Mouse (Mus musculus): ENCODE data around the gene Nyap1.

Nyap1 gene

DNA sequence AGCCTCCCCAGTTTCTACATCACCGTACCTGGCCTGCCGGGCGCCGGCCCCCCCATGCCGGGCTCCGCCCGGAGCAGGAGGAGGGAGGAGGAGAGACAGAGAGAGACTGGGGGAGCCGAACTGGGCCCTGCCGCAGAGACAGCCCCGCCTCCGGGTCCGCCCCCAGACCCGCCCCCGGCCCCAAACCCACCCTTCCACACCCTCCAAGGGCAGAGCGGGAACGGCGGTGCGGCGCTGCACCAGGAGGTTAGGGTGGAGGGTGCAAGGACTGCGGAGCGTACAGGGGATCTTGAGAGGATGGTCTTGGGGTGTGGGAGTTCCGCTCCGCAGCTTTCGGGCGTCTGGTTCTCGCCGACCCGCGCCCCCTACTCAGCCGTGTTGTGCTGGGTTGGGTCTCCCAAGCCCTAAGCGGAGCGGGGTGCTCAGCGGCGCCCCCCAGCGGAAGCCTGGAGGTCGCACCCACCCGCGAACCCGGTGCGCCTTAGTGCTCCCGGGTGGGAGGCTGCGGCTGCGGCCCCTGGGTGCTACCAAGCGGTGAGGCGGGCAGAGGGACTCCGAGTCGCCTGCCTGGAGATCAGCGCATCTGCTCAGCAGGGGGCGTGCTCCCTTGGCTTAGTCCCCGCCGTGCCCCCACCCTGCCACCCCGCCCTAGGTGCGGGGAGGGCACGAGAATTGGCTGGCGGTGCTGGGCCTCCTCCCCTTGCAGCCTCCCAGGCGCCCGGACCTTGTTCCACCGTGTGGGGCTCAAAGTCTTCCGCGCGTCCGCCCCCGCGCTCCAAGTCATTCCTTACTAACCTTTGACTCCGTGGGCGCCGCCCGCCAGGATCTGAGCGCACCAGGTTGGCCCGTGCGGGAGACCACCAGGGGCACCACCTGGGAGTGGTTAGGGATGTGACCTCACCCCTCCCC, at the start of gene Nyap1:
Gene Nyap1, minus strand, starts transcription at position 585 of the 909 bp plus-strand sequence.
- DNase-seq (ENCODE audit: low spot score in 2 of 2) = peak; percentile 93 to 96

DNA sequence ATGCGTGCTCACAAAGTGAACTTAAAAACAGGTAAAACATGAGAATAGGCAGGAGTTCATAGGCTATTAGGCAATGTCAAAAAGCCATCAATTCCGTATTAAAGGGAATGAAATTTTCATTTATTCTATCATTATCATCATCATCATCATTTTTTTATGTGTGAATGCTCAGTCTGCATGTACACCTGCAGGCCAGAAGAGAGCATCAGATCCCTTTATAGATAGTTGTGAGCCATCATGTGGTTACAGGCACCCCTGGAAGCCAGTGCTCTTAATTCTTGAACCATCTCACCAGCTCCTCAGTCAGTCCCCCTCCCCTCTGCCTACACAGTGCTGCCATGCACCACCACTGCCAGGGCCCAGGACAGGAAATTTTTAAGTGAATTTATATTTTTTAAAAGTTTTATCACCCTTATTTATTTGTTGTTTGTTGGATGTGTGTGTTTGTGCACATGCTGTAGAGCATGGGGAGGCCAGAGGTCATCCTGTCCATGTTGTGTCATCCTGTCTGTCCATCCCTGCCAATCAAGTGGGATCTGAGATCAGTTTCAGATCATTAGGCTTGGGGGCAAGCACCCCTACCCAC, 47.6 kb upstream of the Nyap1 start:
- no peak for DNase-seq (ENCODE audit: low spot score in 2 of 2)

DNA sequence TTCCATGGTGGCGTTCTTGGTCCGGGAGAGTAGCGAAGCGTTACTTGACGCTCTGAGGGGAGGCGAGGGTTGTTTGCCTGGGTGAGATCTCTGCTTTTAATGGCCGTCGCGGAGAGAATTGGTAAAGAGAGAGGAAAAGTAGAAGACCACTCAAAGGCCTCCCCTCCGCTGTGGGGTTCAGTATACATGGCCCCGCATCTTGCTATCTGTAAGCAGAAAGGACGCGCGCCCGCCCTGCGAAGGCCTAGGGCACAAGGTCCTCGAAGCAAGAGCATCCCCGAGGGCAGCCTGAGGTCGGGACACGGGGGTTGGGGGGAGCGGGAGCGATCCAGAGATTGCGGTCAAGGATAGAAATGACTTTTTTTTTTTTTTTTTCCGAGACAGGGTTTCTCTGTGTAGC, 46.8 kb upstream of the Nyap1 start:
- DNase-seq (ENCODE audit: low spot score in 2 of 2) = peak; percentile 29 to 42

DNA sequence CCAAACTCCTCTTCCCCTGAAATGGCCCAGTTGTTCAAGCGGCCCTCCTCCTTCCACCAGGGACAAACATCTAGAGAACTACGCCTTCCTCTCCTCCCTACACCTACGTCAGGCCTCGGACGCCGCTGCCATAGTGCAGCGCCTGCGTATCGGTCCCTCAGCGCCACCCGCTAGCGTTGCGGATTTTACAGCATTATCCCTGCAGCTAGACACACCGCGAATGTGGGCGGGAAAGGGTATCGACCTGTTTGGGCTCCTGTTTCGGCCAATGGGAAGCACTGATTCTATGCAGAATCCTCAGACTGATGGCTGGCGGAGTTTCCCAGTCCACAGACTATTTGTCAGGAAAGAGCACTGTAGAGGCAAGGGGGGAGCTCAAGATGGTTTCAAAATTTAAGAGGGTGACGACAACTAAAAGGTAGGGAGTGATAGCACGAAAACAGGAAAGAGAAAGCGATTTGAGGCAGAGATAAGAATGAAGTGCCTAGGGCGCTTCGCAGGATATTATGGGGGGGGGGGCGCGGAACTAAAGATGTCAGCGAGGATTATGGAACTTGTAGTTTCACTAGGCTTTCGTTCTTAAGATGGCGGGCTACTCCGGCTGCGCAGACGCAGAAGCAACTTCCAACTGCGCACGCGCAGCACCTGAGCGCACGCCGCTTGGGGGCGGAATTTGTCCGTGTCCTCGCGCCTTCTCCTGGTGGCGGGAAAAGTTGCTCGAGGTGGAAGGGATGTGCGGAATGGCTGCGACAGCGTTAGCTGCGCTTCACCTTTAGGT, 45.9 kb upstream of the Nyap1 start, which contains the start of the genes Mepce and Zcwpw1:
Gene Mepce, minus strand, starts transcription at position 505 of the 778 bp plus-strand sequence.
Gene Zcwpw1, plus strand, starts transcription at position 648 of the 778 bp plus-strand sequence.
- DNase-seq (ENCODE audit: low spot score in 2 of 2) = peak; percentile 93 to 95

DNA sequence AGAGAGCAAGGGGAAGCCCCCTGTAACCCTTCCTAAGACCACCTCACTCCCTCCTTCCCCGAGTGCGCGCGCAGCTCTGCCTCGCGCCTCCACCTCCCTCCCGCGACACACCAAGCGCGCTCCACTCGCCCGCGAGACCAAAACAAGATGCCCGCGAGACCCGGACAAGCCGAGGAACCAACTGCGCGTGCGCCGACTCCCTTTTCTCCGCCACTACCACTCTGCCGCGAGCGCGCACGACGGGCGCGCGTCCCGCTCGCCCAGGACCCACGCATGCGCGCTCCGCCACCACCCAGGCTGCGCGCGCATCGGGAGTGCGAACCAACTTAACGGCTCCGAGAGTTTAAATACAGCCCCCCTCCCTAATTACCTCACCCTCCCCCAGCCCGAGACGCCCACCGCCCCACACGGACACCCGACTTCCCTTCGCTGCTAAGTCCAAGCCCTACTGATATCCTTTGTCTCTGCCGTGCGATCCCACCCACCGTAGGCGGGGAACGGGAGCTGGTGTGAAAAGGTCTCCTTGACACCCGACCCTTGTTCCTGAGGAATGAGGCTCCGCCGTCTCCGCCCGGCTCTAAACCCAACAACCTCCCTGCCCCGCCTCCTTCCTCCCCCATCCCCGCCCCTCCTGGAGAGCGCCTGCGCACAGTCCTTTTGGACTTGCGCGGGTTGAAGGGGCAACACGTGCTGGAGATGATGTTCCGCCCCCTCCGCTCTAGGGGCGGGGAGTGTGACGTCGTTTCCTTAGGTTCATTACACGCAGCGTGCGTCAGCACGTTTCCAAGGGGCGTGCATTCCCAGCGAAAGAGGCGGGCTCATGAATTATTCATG, 44.9 kb upstream of the Nyap1 start:
- DNase-seq (ENCODE audit: low spot score in 2 of 2) = peak; percentile 98 to 99

DNA sequence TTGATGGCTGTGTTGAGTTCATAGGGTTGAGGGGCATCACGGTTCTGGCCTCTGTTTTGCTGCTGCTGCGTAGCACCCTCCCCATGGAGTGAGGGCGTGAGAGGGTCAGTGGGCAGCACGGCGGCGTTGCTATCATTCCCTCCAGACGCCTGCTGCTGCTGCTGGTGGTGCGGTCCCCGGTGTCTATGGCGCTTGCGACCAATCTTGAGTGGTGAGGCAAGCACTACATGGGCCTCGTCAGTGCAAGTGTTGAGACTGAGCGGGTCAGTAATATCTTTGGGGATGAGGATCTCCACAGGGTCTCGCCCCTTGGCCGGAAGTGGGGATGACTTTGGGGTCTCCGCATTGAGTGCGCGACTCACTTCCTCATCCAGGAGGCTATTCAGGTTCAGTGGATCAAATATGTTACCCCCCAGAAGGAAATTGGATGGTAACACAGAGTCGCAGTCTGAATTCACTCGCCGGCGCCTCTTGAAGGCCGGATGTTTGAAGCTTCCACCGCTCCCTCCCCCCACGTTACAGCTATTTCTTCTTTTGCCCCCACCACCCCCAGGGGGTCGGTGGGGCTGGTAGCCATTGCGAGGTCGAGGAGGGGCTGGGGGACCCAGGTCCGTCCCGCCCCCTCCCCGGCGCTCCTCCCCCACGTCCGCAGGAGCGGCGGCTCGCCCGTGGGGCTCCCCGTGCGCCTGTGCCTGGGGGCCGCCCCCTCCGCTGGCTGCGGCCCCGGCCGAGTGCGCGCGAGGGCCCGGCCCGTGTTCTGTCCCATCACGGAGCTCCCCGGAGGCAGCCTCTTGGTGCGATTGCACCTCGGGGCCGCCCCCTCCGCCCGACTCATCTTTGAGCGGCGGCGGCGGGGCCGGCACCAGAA, 44.0 kb upstream of the Nyap1 start:
- no peak for DNase-seq (ENCODE audit: low spot score in 2 of 2)

DNA sequence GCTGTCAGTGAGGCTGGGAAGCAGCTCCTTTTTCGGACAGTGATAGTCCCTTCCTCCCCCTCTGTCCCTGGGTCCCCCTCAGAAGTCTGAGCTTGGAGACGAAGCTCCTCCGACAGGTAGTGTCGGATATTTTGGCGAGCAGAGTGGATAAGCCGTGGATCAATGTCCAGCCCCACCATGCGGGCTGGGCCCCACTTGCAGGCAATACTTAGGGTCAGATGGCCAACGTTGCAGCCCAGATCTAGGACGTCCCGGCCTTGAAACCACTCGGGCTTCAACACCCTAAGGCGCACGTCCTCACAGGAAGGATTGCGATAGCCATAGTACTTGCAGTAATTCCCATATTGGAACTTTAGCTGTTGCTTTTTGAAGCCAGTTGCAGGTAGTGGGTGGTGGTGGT, 43.1 kb upstream of the Nyap1 start:
- no peak for DNase-seq (ENCODE audit: low spot score in 2 of 2)

DNA sequence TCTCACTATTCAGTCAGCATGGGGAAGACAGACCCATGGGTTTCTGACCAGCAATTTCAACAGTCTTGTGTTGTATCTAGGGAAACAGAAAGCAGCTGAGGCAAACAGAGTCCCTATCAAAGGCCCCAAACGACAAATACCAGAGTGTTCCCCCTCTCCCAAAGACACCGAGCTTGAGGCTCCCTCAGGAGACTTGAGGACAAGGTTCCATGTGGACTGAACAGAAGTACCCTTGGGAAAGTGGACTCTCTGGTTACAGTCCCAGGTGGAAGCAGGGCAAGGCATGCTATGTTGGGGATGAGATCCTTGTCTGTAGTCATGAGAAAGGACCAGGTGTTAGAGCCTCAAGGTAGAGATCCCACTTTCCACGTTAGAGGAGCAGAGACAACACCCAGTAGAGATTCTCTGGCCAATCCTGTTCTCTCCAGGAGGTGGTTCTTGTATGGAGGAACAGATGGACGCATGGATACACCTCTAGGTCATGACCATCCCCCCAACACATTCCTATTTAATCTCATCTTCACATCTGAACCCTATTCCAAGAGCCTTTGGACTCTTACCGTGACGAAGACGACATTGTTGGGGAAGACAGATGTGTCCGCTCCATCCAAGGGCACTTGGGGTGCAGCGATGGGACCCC, 42.6 kb upstream of the Nyap1 start:
- no peak for DNase-seq (ENCODE audit: low spot score in 2 of 2)

DNA sequence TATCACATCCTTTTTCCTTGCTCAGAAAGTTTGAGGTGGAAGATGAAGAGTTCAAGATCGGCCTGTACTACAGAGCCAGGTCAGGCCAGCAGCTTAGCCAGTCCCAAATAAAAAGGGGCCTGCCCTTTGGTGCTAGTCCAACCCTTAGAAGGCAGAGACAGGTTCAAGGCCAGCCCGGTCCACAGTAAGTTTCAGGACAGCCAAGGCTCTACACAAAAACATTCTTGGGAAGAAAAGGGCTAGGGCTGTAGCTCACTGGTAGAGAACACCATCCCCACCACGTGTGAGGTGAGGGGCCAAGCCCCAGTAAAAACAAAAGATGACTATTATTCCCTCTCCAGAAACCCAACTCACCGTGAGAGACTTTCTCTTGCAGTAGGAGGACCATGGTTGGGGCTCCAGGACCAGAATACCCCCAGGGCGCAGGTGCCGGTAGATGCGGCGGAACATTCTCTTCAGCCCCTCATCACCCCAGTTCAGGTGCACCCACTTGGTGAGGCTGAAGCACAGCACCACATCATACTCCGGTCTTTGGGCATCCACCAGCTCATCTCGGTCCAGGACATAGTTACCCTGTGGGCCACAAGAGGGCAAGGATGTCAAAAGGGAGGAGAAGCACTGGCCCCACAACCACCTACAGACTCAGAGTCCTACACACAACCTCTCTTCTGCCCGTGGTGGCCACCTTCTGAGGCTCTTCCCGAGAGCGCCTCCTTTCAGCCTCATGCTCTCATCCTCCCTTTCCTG, 41.5 kb upstream of the Nyap1 start:
- no peak for DNase-seq (ENCODE audit: low spot score in 2 of 2)

DNA sequence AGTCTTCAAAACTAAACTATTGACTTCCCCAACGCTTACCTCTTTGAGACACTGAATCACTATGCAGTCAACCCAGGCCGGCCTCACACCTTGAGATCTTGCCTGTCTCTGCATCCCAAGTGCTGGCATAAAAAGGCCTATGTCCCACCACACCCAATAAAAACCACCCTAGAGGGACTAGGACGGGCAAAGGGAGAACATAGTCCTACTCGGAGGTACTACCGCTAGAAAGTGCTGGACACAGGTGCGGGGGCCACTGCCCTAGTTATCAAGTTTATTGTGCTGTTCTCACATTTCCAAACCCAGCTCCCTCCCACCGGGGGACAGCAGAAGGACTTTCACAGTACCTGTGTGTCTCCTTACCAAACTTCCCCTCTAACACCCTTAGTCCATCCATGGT, 40.3 kb upstream of the Nyap1 start:
- DNase-seq (ENCODE audit: low spot score in 2 of 2) = no peak

DNA sequence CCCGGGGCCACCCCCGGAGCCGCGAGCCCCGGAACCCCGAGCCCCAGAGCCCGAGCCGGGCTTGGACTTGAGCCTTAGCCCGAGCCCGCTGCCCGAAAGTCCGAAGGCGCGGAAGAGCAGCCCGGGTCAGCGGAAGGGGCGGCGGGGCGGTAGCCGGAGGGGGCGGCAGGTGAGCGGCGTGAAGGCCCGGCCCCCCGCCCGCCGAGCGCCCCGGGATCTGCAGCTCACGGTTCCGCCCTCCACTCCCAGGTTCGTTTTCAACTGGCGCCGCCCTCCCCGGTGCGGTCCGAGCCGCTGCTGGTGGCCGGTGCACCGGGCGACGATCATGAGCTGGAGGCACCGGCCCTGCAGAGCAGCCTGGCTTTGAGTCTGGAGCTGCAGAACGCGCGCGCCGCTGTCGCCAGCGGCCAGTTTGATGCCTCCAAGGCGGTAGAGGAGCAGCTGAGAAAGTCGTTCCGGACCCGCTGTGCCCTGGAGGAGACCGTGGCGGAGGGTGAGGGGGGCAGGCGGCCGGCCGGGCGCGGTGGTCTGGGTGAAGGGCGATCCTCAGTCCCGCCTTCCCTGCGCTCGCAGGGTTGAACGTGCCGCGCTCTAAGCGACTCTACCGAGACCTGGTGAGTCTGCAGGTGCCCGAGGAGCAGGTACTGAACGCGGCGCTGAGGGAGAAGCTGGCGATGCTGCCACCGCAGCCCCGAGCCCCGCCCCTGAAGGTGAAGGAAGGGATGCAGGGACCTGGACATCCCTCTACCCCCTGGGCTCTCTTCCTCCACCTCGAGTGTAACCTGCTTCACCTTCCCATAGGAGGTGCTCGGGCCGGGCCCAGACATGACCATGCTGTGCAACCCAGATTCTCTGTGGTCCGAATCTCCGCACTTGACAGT, 37.9 kb upstream of the Nyap1 start:
- peak; percentile 39 to 44 for DNase-seq (ENCODE audit: low spot score in 2 of 2)

DNA sequence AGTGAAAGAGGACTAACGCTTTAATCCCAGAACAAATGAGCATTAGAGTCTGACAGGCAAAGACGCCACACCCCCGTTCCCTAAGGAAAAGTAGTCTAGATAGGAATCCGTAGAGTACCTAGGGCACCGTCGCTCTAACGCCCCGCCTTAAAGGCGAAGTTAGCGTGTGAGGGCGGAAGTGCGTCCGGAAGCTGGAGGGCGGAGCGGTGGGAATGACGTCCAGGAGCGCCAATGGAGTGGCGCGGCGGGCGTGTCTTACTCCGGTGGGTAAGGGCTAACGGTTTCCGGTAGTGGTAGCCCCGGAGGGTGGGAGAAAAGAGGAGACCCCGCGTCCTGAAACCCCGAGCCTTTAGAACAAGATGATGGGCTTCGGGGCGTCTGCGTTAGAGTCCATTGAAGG, 37.2 kb upstream of the Nyap1 start, which contains the start of gene Ppp1r35:
Gene Ppp1r35, plus strand, starts transcription at position 215 of the 400 bp plus-strand sequence.
- peak; percentile 91 to 94 for DNase-seq (ENCODE audit: low spot score in 2 of 2)

DNA sequence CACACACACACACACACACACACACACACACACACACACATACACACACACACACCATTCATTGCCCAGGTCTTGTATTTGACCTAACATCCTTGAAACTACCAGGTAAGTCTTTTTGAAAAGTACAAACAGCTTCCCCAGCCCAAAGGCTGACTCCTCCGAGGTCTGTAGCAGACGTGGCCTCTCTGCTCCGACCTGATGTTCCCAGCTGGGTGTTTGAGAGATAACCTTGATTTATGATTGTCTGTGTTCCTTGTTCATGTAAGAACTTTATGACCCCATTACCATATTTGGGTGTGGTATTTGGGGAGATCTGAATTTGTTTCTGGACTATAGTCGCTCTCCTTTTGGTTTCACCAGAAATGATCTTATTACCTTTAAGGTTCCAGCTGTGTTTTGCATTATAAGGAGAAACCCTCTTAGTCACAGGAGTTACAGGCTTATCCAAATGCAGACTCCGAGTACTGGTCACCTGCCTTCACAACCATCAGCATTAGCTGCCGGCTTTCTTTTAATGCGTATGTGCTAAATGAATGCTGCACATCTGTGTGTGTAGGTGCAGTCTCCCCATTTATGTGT, 35.9 kb upstream of the Nyap1 start:
- no peak for DNase-seq (ENCODE audit: low spot score in 2 of 2)

DNA sequence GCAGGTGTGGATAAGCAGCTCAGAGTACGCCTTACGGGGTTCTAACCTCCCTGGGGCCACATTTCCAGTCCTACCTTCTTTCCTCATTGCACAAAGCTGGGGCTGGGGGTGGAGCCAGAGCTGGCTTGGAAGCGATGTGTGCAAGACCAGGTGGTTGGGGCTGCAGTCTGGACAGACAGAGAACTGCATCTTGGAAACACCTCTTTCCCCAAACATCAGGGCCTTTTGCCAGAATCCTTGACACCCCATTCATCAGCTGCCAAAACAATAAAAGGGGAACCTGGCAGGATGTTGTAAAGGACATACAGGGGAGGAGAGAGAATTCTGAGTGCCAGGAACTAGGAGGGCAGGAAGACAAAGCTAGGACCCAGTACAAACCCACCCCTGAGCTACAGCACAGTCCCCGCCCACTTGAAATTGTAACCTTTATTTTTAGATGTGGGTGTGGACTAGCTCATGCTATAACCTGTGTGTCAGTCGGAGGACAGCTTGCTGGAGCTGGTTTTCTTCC, 35.1 kb upstream of the Nyap1 start:
- DNase-seq (ENCODE audit: low spot score in 2 of 2) = peak in 1 of 2 experiments; percentile 50

DNA sequence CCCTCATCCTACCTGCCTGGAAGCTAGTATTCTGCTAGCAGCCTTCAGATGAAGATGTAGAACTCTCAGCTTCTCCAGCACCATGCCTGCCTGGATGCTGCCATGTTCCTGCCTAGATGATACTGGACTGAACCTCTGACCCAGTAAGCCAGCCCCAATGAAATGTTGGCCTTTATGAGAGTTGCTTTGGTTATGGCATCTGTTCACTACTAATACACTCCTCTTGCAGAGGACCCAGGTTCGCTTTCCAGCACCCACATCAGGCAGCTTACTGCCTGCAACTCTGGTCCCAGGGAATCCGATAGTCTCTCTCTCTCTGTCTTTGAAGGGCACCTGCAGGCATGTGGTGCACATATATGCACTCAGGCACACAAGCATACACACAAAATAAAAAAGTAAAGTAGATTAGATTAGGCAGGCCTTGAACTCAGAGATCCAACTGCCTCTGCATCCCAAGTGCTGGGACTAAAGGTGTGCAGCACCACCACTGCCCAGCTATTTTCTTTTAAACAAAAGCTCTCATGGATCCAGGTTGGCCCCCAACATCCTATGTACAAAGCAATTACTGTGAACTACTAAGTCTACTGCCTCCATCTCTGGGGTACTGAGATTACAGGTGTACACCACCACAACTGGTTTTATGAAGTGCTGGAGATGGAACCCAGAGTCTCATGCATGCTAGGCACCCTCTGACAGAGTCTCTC, 34.3 kb upstream of the Nyap1 start:
- no peak for DNase-seq (ENCODE audit: low spot score in 2 of 2)

DNA sequence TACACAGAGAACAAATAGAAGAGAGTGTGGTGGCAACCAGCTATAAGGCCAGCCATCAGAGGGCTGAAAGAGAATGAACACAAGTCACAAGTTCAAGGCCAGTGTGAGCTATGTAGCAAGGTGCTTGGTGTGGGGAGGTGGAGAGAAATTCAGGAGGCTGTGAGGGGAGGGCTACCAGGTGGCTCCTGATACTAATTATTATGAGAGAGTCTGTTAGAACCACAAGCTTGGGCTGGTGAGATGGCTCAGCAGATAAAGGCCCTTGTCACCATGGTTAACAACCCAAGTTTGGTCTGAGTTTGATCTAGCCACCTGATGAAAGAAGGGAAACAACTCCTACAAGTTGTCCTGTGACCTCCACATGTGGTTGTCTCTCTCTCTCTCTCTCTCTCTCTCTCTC, 31.3 kb upstream of the Nyap1 start:
- DNase-seq (ENCODE audit: low spot score in 2 of 2) = no peak

DNA sequence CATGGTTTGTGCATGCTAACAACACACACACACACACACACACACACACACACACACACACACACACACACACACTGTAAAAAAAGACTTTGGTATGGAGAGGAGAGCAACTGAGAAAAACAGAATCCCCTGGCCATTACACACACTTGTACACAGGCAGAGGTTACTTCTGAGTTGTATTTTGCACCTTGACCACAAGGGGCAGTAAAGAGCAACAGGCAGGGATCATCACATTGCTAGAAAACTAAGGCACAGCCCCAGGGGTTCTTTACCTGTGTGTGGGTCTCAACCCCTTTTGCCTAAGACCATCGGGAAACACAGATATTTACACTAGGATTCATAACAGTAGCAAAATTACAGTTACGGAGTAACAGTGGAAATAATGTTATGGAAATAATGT, 29.3 kb upstream of the Nyap1 start:
- peak in 1 of 2 experiments; percentile 66 for DNase-seq (ENCODE audit: low spot score in 2 of 2)
